Mouse (Mus musculus) forebrain, embryonic 14.5 days (tissue): Measurements from ENCODE around the gene Syngr1. TPM values are rescaled to one million over a fixed set of nuclear protein-coding genes. Genes with fewer than 3 reads are reported as not detected.

Experiments
- ATAC-seq: fragments of 200-750 bp; cut with Nextera tagmentation; 2 replicates; pipeline ENCODE4 v1.8.0; 2017; ENCODE audit warnings: mild to moderate bottlenecking, moderate library complexity
- DNase-seq: peaks from one replicate; pipeline ENCODE4 v3.0.0-alpha.2; 2015; ENCODE audit warnings: low spot score
- H3K27ac ChIP-seq: fragments of 300-500 bp; sonication (generic); 2 replicates; pipeline ENCODE4 v1.5.1; 2014; ENCODE audit warnings: low read depth, mild to moderate bottlenecking, control low read depth, low read length, moderate library complexity
- H3K27me3 ChIP-seq: fragments of 300-500 bp; sonication (generic); replicated peaks from 2 replicates; pipeline ENCODE4 v1.6.1; 2014; ENCODE audit warnings: low read length, control low read depth, mixed read lengths; ENCODE audit not compliant: control insufficient read depth, insufficient read depth
- H3K36me3 ChIP-seq: fragments of 300-500 bp; sonication (generic); 2 replicates; pipeline ENCODE4 v1.6.1; 2014; ENCODE audit warnings: low read length, control low read depth; ENCODE audit not compliant: control insufficient read depth, insufficient read depth
- H3K4me1 ChIP-seq: fragments of 300-500 bp; sonication (generic); 2 replicates; pipeline ENCODE4 v1.6.1; 2014; ENCODE audit warnings: antibody characterized with exemption, low read length, control low read depth; ENCODE audit not compliant: control insufficient read depth, insufficient read depth
- H3K4me2 ChIP-seq: fragments of 300-500 bp; sonication (generic); 2 replicates; pipeline ENCODE4 v1.6.1; 2014; ENCODE audit warnings: mild to moderate bottlenecking, control low read depth, low read length
- H3K4me3 ChIP-seq: fragments of 300-500 bp; sonication (generic); 2 replicates; pipeline ENCODE4 v1.5.1; 2014; ENCODE audit warnings: low read depth, low read length, control low read depth
- H3K9ac ChIP-seq: fragments of 300-500 bp; sonication (generic); 2 replicates; pipeline ENCODE4 v1.6.1; 2014; ENCODE audit warnings: mild to moderate bottlenecking, low read length, control low read depth, moderate library complexity
- H3K9me3 ChIP-seq: fragments of 300-500 bp; sonication (generic); replicated peaks from 2 replicates; pipeline ENCODE4 v1.6.1; 2016; ENCODE audit warnings: low read length, control low read depth, mixed read lengths; ENCODE audit not compliant: control insufficient read depth
- WGBS: fragments of 180-500 bp; shearing (Covaris S2); extraction: QIAGEN DNeasy Blood & Tissue Kit; methylation state at CpG from one replicate; pipeline ENCODE4 v1.1.7; 2014; 5-methylcytosine and 5-hydroxymethylcytosine counted together
- polyA plus RNA-seq: library from polyadenylated mRNA; unstranded; fragments of >200 nt; fragmentation: Nextera tagmentation; extraction: Ambion mirVana; gene quantifications from 2 replicates; pipeline ENCODE4 v1.2.1, GENCODE M21; 2014

Syngr1 gene
- polyA plus RNA-seq, 1 experiment from 2014 or later: 28.8 TPM

- 67% methylated on average over 8 of the region's 8 CpGs for WGBS
- H3K9me3 ChIP-seq: no peaks in the 10 kb centered on the region
- H3K27me3 ChIP-seq: no peaks in the 10 kb centered on the region
- no peaks in the 10 kb centered on the region for H3K36me3 ChIP-seq
- H3K9ac ChIP-seq: no peak overlapping the region
- no peak overlapping the region for H3K4me3 ChIP-seq
- H3K27ac ChIP-seq: no peak overlapping the region
- DNase-seq (no peak), ATAC-seq (no peak)
- H3K4me2 ChIP-seq: no peak overlapping the region
- H3K4me1 ChIP-seq: no peaks in the 10 kb centered on the region
Measured at GRCm38 (mm10) chr15:80053381-80054033, 37.6 kb upstream of the Syngr1 start.

- Histone ChIP-seq H3K36me3 (no peaks in the 10 kb centered on the region), H3K27me3 (no peaks in the 10 kb centered on the region), H3K4me1 (no peaks in the 10 kb centered on the region), H3K4me2 (no peak overlapping the region), H3K4me3 (no peak overlapping the region), H3K9ac (no peak overlapping the region), H3K27ac (no peak overlapping the region), H3K9me3 (no peaks in the 10 kb centered on the region)
- WGBS: 88% methylated on average over 7 of the region's 7 CpGs
- ATAC-seq (no peak), DNase-seq (no peak)
Measured at GRCm38 (mm10) chr15:80054034-80054710, 37.0 kb upstream of the Syngr1 start.

DNA sequence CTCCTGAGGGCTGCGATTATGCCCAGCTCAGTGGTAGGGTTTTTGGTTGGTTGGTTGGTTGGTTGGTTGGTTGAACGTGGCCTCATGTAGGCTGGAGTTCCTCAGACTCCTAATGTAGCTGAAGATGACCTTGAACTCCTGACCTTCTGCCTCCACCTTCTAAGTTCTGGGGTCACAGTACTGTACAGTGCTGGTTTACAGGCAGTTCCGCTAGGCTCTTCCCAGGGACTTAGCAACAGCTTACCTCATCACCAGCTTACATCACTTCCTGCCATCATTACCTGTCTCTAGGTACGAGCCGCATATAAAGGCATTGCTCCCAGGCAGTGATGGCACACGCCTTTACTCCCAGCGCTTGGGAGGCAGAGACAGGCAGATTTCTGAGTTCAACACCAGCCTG, 33.0 kb upstream of the Syngr1 start:
- DNase-seq (no peak), ATAC-seq (no peak)
- WGBS: 94% methylated on average over 7 of the region's 7 CpGs
- H3K4me3 ChIP-seq: no peak overlapping the region
- no peaks in the 10 kb centered on the region for H3K27me3 ChIP-seq
- no peak overlapping the region for H3K4me2 ChIP-seq
- H3K36me3 ChIP-seq: no peaks in the 10 kb centered on the region
- H3K9ac ChIP-seq: no peak overlapping the region
- no peaks in the 10 kb centered on the region for H3K4me1 ChIP-seq
- H3K27ac ChIP-seq: no peak overlapping the region
- H3K9me3 ChIP-seq: no peaks in the 10 kb centered on the region

DNA sequence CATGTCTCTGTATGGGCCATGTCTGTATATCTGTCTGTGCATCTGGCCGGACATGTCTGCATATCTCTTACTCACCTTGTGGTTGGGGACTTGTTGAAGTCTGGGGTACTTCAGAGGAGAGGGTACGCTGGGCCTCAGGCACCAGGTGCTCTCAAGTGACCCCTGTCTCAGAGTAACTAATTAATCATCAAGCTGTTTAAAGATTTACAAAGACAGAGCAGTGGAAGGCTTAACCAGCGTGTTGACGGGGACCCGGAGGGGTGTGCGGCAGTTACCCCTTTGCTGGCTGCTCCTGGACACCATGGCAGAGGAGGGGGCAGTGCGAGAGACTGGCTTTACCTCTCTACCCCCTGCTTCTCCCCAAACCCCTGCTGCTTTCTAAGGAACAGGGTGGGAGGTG, 31.5 kb upstream of the Syngr1 start:
- Histone ChIP-seq H3K9ac (no peak overlapping the region), H3K9me3 (no peaks in the 10 kb centered on the region), H3K4me2 (no peak overlapping the region), H3K4me1 (no peaks in the 10 kb centered on the region), H3K27me3 (no peaks in the 10 kb centered on the region), H3K4me3 (no peak overlapping the region), H3K36me3 (no peaks in the 10 kb centered on the region), H3K27ac (no peak overlapping the region)
- no peak for DNase-seq
- no peak for ATAC-seq
- WGBS: 85% methylated on average over 7 of the region's 7 CpGs

GRCm38 (mm10) chr15:80060356-80061070, 30.6 kb upstream of the Syngr1 start:
- Histone ChIP-seq H3K9me3 (no peaks in the 10 kb centered on the region), H3K9ac (no peak overlapping the region), H3K36me3 (no peaks in the 10 kb centered on the region), H3K27ac (no peak overlapping the region), H3K27me3 (no peaks in the 10 kb centered on the region), H3K4me2 (no peak overlapping the region), H3K4me1 (no peaks in the 10 kb centered on the region), H3K4me3 (no peak overlapping the region)
- DNase-seq: no peak
- WGBS: 95% methylated on average over 8 of the region's 8 CpGs
- ATAC-seq: no peak

DNA sequence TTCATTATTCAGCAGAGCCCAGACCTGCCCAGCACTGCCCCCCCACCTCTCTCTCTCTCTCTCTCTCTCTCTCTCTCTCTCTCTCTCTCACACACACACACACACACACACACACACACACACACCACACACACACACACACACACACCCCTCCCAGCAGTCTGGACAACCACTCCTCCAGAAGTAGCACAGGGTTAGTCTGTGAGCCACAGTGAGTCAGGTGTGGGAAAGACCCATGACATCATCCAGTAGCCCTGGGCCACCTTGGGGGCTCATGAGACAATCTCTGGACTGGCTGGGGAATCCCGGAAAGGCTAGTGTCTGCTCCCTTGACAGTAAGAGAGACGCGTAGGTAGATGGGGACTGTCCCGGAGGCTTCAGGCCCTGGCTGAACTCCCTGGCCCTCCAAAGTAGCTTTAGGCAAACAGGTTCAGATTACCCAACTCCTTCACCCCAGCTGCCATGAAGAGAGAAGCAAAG, 30.0 kb upstream of the Syngr1 start:
- H3K4me2 ChIP-seq: no peak overlapping the region
- no peak for DNase-seq
- no peak for ATAC-seq
- H3K27ac ChIP-seq: no peak overlapping the region
- no peaks in the 10 kb centered on the region for H3K9me3 ChIP-seq
- no peak overlapping the region for H3K9ac ChIP-seq
- 87% methylated on average over 4 of the region's 4 CpGs for WGBS
- H3K4me1 ChIP-seq: no peaks in the 10 kb centered on the region
- no peak overlapping the region for H3K4me3 ChIP-seq
- H3K36me3 ChIP-seq: no peaks in the 10 kb centered on the region
- H3K27me3 ChIP-seq: no peaks in the 10 kb centered on the region

DNA sequence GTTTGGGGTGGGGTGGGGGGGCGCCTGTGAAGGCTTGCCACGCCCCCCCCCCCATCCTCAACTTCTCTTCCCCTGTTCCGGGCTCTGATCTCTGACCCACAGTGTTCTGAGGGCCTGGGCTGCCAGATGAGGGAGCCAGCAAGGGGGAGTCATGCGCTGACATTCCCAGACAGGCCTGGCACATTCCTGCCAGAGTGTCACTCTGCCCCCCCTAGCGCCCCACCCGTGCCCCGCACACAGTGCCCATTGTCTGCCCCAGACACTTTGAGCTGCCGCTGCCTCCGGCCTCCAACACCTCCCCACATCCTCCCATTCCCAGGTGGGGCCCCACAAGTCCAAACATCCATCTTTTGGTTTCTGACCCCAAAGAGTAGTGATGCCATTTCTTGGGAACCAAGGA, 28.8 kb upstream of the Syngr1 start:
- Histone ChIP-seq H3K9ac (no peak overlapping the region), H3K27ac (no peak overlapping the region), H3K36me3 (no peaks in the 10 kb centered on the region), H3K27me3 (no peaks in the 10 kb centered on the region), H3K4me3 (no peak overlapping the region), H3K4me1 (no peaks in the 10 kb centered on the region), H3K9me3 (no peaks in the 10 kb centered on the region), H3K4me2 (no peak overlapping the region)
- WGBS: 72% methylated on average over 7 of the region's 9 CpGs
- no peak for DNase-seq
- no peak for ATAC-seq

- no peak for DNase-seq
- no peak overlapping the region for H3K9ac ChIP-seq
- no peak for ATAC-seq
- H3K27ac ChIP-seq: no peak overlapping the region
- no peaks in the 10 kb centered on the region for H3K36me3 ChIP-seq
- H3K4me2 ChIP-seq: no peak overlapping the region
- no peaks in the 10 kb centered on the region for H3K9me3 ChIP-seq
- H3K4me1 ChIP-seq: no peaks in the 10 kb centered on the region
- no peaks in the 10 kb centered on the region for H3K27me3 ChIP-seq
- no peak overlapping the region for H3K4me3 ChIP-seq
- 43% methylated on average over 5 of the region's 5 CpGs for WGBS
Measured at GRCm38 (mm10) chr15:80062821-80063220, 28.3 kb upstream of the Syngr1 start.

- no peak overlapping the region for H3K4me2 ChIP-seq
- no peaks in the 10 kb centered on the region for H3K36me3 ChIP-seq
- H3K4me1 ChIP-seq: no peaks in the 10 kb centered on the region
- H3K27me3 ChIP-seq: no peaks in the 10 kb centered on the region
- WGBS: 75% methylated on average over 5 of the region's 5 CpGs
- no peak for ATAC-seq
- H3K4me3 ChIP-seq: no peak overlapping the region
- no peak overlapping the region for H3K9ac ChIP-seq
- no peak for DNase-seq
- H3K9me3 ChIP-seq: no peaks in the 10 kb centered on the region
- H3K27ac ChIP-seq: no peak overlapping the region
Measured at GRCm38 (mm10) chr15:80064965-80065364, 26.2 kb upstream of the Syngr1 start.
